Mouse (Mus musculus) midbrain, embryonic 10.5 days (tissue): ENCODE measurements around the gene Apol8. TPM values are rescaled to one million over a fixed set of nuclear protein-coding genes. Genes with fewer than 3 reads are reported as not detected.
A peak's percentile ranks its signal among the peaks of the same experiment; 100 is the strongest.

Experiments
- DNase-seq: peaks from one replicate; pipeline ENCODE4 v3.0.0-alpha.2; 2017; ENCODE audit warnings: low spot score
- H3K27ac ChIP-seq: fragments of 300-500 bp; sonication (generic); replicated peaks from 2 replicates; pipeline ENCODE4 v1.5.1; 2016; ENCODE audit warnings: mild to moderate bottlenecking
- H3K27me3 ChIP-seq: fragments of 300-500 bp; sonication (generic); 2 replicates; pipeline ENCODE4 v1.6.1; 2016; ENCODE audit warnings: low read depth, mild to moderate bottlenecking; ENCODE audit not compliant: poor library complexity, severe bottlenecking
- H3K36me3 ChIP-seq: fragments of 300-500 bp; sonication (generic); 2 replicates; pipeline ENCODE4 v1.6.1; 2016; ENCODE audit warnings: mild to moderate bottlenecking, moderate library complexity
- H3K4me1 ChIP-seq: fragments of 300-500 bp; sonication (generic); 2 replicates; pipeline ENCODE4 v1.6.1; 2016
- H3K4me3 ChIP-seq: fragments of 300-500 bp; sonication (generic); 2 replicates; pipeline ENCODE4 v1.5.1; 2016; ENCODE audit warnings: mild to moderate bottlenecking, moderate library complexity
- H3K9me3 ChIP-seq: fragments of 300-500 bp; sonication (generic); replicated peaks from 2 replicates; pipeline ENCODE4 v1.6.1; 2016; ENCODE audit warnings: mild to moderate bottlenecking
- WGBS: fragments of 180-500 bp; shearing (Covaris S2); methylation state at CpG from one replicate; pipeline ENCODE4 v1.1.7; 2016; 5-methylcytosine and 5-hydroxymethylcytosine counted together
- polyA plus RNA-seq: library from polyadenylated mRNA; unstranded; fragments of >200 nt; fragmentation: Nextera tagmentation; extraction: Ambion mirVana; gene quantifications from 2 replicates; pipeline ENCODE4 v1.2.1, GENCODE M21; 2016

Apol8 gene
- polyA plus RNA-seq, 1 experiment from 2014 or later, result 0.12 TPM

- H3K36me3 ChIP-seq, result peaks cover 52% of the 10 kb centered on the region
- peaks cover 30% of the 10 kb centered on the region for H3K4me1 ChIP-seq
- no peaks in the 10 kb centered on the region for H3K9me3 ChIP-seq
- no peak overlapping the region for H3K27ac ChIP-seq
- DNase-seq, result no peak
- H3K27me3 ChIP-seq, result no peaks in the 10 kb centered on the region
- WGBS, result 96% methylated on average over 13 of the region's 13 CpGs
- H3K4me3 ChIP-seq, result no peak overlapping the region
Measured at GRCm38 (mm10) chr15:77794908-77795356, 38.1 kb upstream of the Apol8 start.

GRCm38 (mm10) chr15:77794138-77794907 lies 37.5 kb upstream of the Apol8 start:
- Histone ChIP-seq H3K4me3 (no peak overlapping the region), H3K27ac (no peak overlapping the region), H3K4me1 (peaks cover 24% of the 10 kb centered on the region), H3K36me3 (peaks cover 58% of the 10 kb centered on the region), H3K27me3 (no peaks in the 10 kb centered on the region), H3K9me3 (no peaks in the 10 kb centered on the region)
- whole genome bisulfite sequencing, result 91% methylated on average over 13 of the region's 13 CpGs
- DNase-seq, result no peak

- Histone ChIP-seq H3K9me3 (no peaks in the 10 kb centered on the region), H3K36me3 (peaks cover 66% of the 10 kb centered on the region), H3K27me3 (no peaks in the 10 kb centered on the region), H3K4me1 (peaks cover 17% of the 10 kb centered on the region), H3K4me3 (no peak overlapping the region), H3K27ac (no peak overlapping the region)
- DNase-seq, result no peak
- 92% methylated on average over 7 of the region's 7 CpGs for WGBS
Measured at GRCm38 (mm10) chr15:77793554-77793953, 36.8 kb upstream of the Apol8 start.

- Histone ChIP-seq H3K4me3 (no peak overlapping the region), H3K27ac (no peak overlapping the region), H3K27me3 (no peaks in the 10 kb centered on the region), H3K36me3 (peaks cover 71% of the 10 kb centered on the region), H3K9me3 (no peaks in the 10 kb centered on the region), H3K4me1 (peaks cover 12% of the 10 kb centered on the region)
- DNase-seq, result no peak
- WGBS, result 90% methylated on average over 4 of the region's 4 CpGs
Measured at GRCm38 (mm10) chr15:77793094-77793493, 36.3 kb upstream of the Apol8 start.

GRCm38 (mm10) chr15:77792056-77792455 lies 35.3 kb upstream of the Apol8 start:
- Histone ChIP-seq H3K9me3 (no peaks in the 10 kb centered on the region), H3K27me3 (no peaks in the 10 kb centered on the region), H3K36me3 (peaks cover 79% of the 10 kb centered on the region), H3K27ac (no peak overlapping the region), H3K4me1 (peaks cover 2% of the 10 kb centered on the region; the same call in 1 of the 2 replicates), H3K4me3 (no peak overlapping the region)
- DNase-seq, result no peak
- 90% methylated on average over 9 of the region's 9 CpGs for WGBS

GRCm38 (mm10) chr15:77790656-77791405 lies 34.0 kb upstream of the Apol8 start:
- 93% methylated on average over 21 of the region's 21 CpGs for WGBS
- Histone ChIP-seq H3K36me3 (peaks cover 87% of the 10 kb centered on the region), H3K4me3 (no peak overlapping the region), H3K27me3 (no peaks in the 10 kb centered on the region), H3K27ac (no peak overlapping the region), H3K4me1 (peaks cover 2% of the 10 kb centered on the region; the same call in 1 of the 2 replicates), H3K9me3 (no peaks in the 10 kb centered on the region)
- DNase-seq, result no peak

GRCm38 (mm10) chr15:77789186-77789585 lies 32.4 kb upstream of the Apol8 start:
- Histone ChIP-seq H3K27ac (no peak overlapping the region), H3K36me3 (peaks cover 89% of the 10 kb centered on the region), H3K4me1 (peaks cover 2% of the 10 kb centered on the region; the same call in 1 of the 2 replicates), H3K27me3 (no peaks in the 10 kb centered on the region), H3K9me3 (no peaks in the 10 kb centered on the region), H3K4me3 (no peak overlapping the region)
- WGBS, result 81% methylated on average over 3 of the region's 3 CpGs
- no peak for DNase-seq

GRCm38 (mm10) chr15:77788356-77788755 lies 31.6 kb upstream of the Apol8 start:
- H3K27me3 ChIP-seq, result no peaks in the 10 kb centered on the region
- no peak overlapping the region for H3K4me3 ChIP-seq
- peaks cover 90% of the 10 kb centered on the region for H3K36me3 ChIP-seq
- H3K4me1 ChIP-seq, result peaks cover 2% of the 10 kb centered on the region; the same call in 1 of the 2 replicates
- no peaks in the 10 kb centered on the region for H3K9me3 ChIP-seq
- DNase-seq, result no peak
- WGBS, result 89% methylated on average over 6 of the region's 6 CpGs
- H3K27ac ChIP-seq, result no peak overlapping the region

- Histone ChIP-seq H3K36me3 (peaks cover 97% of the 10 kb centered on the region), H3K4me1 (no peaks in the 10 kb centered on the region)
- WGBS, result 85% methylated on average over 1 of the region's 1 CpGs
Measured at GRCm38 (mm10) chr15:77785807-77786206, 29.0 kb upstream of the Apol8 start.

GRCm38 (mm10) chr15:77784039-77784824 lies 27.4 kb upstream of the Apol8 start:
- Histone ChIP-seq H3K4me1 (no peaks in the 10 kb centered on the region), H3K36me3 (peaks cover 97% of the 10 kb centered on the region), H3K9me3 (no peaks in the 10 kb centered on the region), H3K27me3 (no peaks in the 10 kb centered on the region), H3K4me3 (no peak overlapping the region), H3K27ac (peak overlapping the region; percentile 33)
- DNase-seq, result no peak
- 81% methylated on average over 22 of the region's 22 CpGs for WGBS

More at GRCm38 (mm10) chr15:77785807-77786206, 29.0 kb upstream of the Apol8 start:
- no peak overlapping the region for H3K4me3 ChIP-seq
- no peak overlapping the region for H3K27ac ChIP-seq
- no peaks in the 10 kb centered on the region for H3K27me3 ChIP-seq
- no peaks in the 10 kb centered on the region for H3K9me3 ChIP-seq
- no peak for DNase-seq

GRCm38 (mm10) chr15:77782449-77783014 lies 25.7 kb upstream of the Apol8 start:
- no peak overlapping the region for H3K4me3 ChIP-seq
- no peak for DNase-seq
- H3K9me3 ChIP-seq, result no peaks in the 10 kb centered on the region
- H3K27ac ChIP-seq, result no peak overlapping the region; the same call in 1 of the 2 replicates
- peaks cover 98% of the 10 kb centered on the region for H3K36me3 ChIP-seq
- H3K27me3 ChIP-seq, result no peaks in the 10 kb centered on the region
- 85% methylated on average over 11 of the region's 11 CpGs for WGBS
- H3K4me1 ChIP-seq, result no peaks in the 10 kb centered on the region
